Mouse (Mus musculus) right cerebral cortex, postnatal 14 days (tissue): Measurements from ENCODE around the gene Wdr83os.

Experiments used
- DNase-seq: peaks from one replicate; pipeline ENCODE4 v3.0.0; 2022

Wdr83os gene

DNA sequence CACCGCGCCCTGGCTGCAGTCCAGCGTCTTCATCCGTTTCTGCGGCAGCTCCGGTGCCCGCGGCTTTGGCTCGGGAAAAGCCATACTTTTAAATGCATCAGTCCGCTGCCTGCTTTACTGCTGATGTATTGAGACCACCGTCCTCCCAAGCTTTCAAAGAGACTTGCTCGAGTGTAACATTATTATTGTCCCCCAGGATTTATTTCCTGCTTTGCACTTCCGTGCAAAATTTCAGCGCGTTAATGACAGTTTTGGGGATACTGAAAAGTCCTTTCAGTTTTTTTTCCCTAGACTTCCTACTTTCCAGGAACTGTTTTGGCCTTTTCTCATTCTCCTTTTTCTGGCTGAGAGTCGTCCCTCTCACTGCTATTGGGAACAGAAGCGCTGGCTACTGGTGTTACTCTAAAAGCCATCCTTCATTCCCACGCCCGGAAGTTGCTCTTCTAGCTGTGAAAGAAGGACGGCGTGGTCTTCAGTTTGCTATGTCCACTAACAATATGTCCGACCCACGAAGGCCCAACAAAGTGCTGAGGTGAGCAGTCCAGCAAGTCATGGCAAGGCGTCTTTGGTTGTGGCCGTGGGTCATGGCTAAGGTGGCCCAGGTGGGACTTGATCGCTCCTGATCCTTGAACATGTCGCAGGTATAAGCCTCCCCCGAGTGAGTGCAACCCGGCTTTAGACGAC lies at the start of gene Wdr83os:
TSS of gene Wdr83os (plus strand) at position 209 of the 684 bp plus-strand sequence.
- DNase-seq: peak; percentile 57

DNA sequence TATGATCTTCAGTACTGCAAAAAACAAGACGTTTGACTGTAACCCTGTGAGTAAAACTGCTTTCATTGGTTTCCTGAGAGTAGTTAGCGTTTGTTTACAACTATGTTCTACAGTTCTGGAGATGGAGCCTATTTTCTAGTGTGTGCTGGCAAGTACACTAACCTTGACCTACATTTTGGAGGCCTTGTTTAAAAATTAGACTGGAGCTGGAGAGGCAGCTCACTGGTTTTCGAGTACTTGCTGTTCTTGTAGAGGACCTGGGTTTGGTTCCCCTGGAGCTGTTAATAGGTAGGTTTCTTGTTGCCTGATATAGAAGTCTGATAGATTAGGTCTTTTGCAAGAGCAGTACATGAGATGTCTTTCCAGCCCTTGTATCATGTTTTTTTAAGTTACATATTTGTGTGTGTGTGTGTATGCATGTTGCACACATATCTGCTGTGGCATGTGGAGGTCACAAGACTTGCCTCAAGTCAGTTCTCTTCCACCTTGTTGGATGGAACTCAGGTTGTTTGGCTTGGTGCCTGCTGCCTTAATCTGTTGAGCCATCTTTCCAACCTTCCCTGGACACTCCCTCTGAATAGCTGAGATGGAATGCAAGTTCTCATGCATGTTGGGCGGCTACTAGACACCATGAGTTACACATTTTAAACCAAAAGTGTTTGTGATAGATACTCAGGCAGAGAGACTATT lies 47.8 kb upstream of the Wdr83os start:
- DNase-seq: no peak

DNA sequence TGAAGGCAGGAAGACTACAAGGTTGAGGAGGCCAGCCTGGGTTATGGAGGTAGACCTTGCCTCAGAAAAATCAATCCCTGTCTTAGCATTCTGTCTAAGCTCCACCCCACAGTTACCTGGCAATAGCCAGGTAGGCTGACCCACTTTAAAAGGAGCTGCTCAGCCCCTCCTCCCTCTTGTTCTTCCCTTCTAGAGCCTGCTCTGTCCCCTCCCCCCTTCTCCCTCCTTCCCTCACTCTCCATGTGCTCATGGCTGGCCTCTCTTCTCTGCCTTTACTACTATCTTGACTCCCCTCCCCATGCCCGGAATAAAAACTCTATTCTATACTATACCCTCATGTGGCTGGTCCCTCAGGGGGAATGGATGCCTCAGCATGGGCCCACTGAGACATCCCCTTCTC lies 46.7 kb upstream of the Wdr83os start:
- DNase-seq: no peak

DNA sequence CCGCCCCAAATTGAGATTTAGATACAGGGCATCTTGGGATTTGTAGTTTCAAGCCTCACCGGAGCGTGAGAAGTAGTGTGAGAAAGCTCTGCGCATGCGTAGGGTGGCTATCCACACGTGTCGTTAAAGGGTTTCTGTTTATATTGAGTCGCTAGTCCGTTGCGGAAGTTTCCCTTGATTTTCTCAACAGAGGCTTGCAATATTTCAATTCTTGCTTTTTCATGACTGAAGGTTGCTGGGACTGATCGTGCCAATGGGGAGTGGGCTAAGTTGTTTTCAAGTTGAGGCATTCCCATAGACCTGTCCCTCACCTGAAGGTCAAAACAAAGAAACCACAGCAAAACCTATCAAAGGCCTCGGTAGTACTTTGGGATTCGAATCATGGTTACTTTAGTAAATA lies 45.8 kb upstream of the Wdr83os start:
- DNase-seq: peak; percentile 80

DNA sequence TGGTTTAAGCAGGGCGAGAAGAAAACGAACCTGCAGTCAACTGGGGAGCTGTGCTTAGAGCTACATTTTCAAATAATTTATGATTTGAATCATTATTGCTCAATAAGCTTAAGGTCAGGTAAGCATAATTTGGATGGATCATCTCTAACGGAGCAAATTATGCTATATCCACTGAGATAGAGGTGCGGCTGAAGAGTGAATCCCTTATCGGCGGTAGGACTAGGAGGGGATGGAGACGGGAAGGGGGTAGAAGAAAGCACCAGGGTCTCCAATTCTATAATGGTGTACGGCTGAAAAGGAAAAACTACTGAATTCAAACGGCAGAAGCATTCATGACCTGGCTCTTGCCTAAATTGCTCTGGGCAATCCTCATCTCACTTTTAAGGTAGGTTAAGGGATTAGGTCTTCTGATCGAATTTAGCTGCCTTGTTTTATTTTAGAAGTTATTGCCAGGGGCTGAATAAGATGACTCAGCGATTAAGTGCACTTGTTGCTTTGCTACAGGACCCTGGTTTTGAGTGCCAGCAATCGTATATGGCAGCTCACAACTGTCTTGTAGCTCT lies 45.3 kb upstream of the Wdr83os start:
- DNase-seq: no peak

DNA sequence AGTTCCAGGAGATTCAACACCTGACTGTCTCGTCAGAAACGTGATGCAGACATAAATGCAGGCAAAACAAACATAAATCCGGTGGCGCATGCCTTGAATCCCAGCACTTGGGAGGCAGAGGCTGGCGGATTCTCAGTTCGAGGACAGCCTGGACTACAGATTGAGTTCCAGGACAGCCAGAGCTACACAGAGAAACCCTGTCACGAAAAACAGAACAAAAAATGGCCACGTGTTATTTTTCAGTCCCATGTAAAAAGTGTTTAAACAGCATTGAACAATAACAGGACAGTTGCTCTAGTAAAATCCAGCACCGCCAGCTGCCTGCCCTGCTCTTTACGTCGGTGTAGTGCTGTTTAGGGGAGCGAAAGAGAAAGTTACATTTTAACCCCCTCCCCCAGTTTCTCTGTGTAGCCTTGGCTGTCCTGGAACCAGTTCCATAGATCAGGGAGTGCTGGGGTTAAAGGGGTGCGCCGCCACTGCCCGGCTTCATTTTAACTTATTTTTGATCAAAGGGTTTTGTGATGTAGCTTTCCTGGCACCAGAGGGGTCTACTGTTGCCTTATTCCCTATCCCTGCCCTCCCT lies 44.7 kb upstream of the Wdr83os start:
- DNase-seq: no peak

DNA sequence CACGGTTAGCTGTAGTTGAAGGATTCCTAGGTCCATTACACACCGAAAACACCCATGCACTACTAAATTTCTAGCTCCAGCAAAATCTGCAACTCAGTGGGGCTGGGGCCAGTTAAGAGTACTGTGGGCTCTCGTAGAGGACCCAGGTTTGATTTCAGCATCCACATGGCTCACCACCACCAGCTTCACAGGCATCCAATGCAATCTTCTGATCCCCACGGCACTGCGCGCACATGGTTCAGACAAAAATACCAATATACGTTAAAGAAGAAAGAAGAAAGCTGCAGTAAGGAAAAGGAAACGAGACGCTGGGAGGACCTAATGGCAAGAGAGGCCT lies 44.2 kb upstream of the Wdr83os start:
- no peak for DNase-seq

DNA sequence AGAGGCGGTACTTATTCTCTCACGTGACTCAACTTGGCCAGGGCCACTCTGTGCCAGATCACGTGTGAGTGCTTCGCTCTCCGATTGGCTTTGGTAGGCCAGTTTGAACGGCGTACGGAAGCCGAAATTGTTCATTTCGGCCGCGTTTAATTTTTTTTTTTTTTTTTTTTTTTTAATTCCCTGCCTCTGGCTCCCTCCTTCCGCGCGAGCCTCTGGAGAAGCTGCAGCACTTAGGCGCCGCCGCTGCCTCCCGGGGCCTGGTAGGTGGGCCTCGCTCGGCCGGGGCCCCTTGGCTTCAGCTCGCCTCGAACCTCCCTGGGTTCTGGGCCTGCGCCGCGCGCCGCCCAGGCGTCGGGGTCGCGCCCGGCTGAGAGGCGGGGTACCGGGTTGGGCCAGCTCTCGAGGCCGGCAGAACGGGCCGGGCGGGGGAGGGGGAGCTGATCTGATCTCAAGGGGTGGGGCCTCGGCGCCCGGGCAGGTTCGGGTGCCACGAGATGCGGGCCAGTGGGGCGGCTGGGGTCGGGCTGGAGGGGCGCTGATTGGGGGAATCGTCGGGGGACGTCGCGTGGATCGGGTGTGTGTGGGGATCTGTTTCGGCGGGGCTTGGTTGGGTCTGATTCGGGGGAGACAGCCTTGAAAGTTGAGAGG lies 43.7 kb upstream of the Wdr83os start, which contains the start of gene Tnpo2:
TSS of gene Tnpo2 (plus strand) at position 198 of the 648 bp plus-strand sequence.
- DNase-seq: peak; percentile 85

DNA sequence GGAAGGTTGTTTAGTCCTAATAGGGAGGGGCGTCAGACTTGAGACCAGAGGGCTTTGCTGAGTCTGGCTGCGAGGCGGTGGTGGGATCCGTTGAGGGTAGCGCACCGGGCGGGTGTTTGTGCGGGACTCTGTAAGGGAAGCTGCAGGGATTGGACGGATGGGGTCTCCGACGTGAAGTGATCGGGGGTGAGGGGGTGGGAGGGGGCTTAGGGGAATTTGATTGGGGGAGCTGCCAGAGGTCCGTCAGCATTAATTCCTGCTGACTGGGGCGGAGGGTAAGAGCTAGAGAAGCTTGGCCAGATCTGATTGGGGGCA lies 43.2 kb upstream of the Wdr83os start:
- DNase-seq: peak; percentile 57

DNA sequence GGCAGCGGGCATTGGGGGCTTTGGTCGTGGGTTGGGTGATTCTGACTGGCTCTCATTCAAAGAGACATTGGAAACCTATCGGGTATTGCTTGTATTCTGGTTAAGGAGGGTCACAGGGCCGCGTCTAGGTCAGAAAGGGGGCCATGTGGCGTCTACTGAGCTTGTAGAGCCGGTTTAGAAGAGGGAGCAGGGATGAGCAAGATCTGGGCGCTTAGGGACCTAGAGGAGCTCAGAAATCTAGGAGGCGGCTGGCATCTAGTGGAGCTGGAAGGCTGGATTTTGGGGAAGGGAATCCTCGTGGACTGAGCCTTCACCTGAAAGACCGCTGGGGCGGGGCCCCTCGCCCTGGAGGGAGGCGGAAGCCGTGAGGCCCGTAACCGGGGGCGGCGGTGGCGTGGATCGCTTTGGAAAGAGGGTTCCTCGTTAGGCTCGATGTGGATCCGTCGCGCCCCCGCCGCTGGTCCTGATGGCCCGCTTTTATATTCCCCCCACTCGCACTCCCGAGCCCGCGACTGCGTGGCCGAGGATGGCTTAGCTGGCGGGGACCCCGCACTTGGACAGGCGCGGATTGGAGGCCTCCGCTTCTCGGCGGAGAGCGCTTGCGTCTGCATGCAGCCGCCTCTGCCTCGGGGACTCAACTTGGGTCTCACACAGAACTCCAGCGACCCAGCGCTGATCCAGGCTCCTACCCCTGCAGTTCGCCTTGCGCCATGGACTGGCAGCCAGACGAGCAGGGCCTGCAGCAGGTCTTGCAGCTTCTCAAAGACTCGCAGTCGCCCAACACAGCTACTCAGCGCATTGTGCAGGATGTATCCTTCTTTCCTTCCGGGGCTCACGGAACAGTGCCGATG lies 42.6 kb upstream of the Wdr83os start:
- peak; percentile 57 for DNase-seq

DNA sequence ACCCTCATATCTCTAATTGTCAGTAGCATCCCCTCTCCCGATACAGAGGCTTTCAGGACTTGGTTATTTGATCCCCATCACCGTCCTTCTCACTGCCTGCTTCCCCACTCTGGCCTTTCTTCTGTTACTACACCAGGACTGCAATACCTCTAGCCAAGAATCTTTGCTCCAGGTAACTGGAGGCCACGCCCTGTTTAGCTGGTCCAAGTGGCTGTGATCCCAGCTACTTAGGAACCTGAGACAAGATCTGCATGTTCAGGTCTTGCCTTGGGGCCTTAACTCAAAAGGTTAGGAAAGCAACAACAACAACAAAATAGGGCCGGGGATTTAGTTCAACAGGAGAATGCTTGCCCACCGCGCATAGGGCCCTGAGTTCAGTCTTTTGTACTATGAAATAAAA lies 36.9 kb upstream of the Wdr83os start:
- no peak for DNase-seq

DNA sequence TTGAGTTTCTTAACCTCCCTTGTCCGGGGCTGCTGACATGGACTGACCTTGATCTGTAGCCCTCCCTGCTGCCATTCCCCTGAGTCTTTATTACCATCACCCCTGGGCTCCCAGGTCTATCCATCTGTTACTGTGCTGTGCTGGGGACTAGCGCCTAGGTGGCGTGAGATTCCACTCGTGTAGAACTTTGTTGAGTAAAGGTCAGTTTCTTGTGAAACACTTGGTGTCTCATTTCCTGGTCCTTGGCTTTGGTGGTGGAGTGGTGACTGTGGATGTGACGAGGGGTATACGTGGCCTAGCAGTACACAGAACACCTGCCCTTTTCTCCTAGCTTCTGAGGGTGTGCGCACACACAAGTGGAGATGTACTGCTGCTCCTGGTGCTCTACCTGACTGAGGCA lies 23.2 kb upstream of the Wdr83os start:
- no peak for DNase-seq

DNA sequence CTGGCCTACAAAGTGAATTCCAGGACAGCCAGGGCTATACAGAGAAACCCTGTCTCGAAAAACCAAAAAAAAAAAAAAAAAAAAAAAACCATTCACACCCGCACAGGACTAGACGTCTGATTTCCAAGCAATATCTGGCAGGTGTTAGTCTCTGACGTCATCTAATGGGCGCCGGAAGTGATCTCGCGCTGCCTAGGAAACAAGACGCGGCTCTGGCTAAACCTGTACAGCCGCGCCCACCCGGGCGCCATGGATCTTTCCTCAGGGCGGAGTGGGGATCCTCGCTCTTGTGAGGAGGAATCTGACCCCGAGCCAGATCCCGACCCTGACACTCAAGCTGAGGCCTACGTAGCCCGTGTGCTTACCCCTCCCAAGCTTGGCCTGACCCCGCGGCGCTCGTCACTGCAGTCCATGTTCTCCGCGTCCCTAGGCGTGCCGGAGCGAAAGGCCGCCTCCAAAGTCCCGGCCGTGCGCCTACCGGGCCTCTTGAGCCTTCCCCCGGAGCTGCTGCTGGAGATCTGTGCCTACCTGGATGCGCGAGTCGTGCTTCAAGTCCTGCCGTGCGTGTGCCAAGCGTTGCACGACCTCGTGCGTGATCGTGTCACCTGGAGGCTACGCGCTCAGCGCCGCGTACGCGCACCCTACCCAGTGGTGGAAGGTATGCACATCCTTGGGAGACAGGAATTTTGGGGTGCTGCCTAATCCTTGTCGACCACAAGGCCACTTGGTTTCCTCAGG lies 20.5 kb upstream of the Wdr83os start, which contains the start of gene Fbxw9:
TSS of gene Fbxw9 (plus strand) at position 177 of the 738 bp plus-strand sequence.
- DNase-seq: peak; percentile 85

DNA sequence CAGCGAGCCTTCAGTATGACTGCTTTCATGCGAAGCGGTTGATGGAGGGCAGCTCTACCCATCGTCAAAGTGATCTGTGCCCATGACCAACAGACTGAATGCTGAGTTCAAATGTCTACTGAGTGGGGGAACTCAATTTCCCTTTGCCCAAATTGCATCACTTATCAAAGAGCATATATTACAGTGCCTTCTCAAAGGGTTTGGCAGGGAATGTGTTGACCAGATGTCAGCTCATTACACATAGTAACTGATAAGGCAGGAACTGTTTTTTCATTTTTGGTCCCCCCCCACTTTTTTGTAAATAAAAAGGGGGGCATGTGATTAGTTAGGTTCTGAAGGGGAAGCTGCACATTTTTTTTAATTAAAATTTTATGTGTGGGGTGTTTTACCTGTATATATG lies 17.9 kb upstream of the Wdr83os start:
- no peak for DNase-seq

DNA sequence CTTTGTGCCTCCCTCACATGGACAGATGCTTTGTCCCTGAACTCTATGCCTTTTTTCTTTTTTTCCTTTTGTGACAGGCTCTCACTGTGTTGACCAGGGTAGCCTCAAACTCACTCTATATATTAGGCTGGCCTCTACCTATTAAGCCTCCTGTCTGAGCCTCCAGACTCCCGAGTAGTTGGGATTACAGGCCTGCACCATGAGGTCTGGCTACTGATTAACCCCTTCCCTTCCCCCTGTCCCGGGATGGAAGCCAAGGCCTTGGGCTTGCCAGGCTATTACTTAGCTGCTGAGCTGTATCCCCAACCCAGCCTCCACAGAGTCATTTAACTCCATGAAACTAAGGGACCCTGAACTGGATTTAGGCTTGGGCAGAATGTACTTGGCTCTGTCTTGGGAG lies 15.3 kb upstream of the Wdr83os start:
- DNase-seq: no peak

DNA sequence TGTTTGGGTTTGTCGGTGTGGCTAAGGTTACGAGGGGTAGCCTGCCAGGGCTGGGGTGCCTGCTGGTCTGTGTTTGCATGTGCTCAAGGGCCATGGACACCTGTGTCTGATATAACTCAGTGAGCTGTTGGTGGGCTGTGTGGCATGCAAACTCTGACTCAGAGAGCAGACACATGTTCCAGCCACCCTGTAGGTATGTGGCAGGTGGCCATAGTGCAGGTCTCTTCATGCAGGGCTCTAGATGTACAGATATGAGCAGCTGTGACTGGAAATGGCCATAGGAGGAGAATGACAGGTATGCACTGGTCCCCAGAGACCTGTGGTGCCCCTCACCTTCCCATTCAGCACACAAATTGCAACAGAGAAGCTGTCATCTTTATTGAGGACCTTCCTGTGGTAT lies 13.4 kb upstream of the Wdr83os start:
- no peak for DNase-seq

DNA sequence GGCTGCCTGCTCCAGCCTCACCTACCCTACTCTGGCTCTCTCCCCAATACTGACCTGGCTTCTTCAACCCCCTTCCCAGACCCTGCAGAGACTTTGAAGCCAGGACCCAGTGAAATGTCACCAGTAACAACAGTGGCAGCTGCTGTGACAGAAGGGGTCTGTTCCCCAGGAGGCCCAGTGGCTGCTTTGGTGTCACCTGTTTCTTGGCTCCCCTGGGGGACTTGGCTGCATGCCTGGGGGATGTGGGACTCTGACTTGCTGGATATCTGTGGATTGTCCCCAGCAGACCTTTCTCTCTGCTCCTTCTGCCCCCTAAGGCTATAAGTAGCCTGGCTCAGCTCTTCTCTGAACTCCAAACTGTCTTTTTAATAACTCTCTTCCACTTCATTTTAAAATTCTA lies 12.6 kb upstream of the Wdr83os start, which contains the start of gene Gm5741:
TSS of gene Gm5741 (minus strand) at position 1 of the 400 bp plus-strand sequence.
- no peak for DNase-seq

DNA sequence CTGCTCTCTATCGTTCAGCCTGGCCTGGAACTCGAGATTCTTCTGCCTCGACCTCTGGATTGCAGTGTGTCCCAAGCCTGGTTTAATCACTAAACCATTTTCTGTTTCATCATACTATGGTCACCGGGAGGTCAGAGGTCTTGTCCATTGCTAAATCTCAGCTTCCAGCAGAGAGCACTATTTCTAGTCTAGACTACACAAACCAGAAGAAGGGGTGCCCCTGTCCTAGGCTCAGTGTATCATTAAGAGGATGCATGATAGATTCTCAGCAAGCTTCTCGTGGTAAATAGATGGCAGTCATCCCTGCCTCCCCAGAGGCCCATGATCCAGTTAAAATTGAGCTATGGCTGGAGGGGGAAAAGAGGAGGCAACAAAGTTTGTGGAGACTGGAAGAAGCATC lies 9.5 kb upstream of the Wdr83os start:
- no peak for DNase-seq

DNA sequence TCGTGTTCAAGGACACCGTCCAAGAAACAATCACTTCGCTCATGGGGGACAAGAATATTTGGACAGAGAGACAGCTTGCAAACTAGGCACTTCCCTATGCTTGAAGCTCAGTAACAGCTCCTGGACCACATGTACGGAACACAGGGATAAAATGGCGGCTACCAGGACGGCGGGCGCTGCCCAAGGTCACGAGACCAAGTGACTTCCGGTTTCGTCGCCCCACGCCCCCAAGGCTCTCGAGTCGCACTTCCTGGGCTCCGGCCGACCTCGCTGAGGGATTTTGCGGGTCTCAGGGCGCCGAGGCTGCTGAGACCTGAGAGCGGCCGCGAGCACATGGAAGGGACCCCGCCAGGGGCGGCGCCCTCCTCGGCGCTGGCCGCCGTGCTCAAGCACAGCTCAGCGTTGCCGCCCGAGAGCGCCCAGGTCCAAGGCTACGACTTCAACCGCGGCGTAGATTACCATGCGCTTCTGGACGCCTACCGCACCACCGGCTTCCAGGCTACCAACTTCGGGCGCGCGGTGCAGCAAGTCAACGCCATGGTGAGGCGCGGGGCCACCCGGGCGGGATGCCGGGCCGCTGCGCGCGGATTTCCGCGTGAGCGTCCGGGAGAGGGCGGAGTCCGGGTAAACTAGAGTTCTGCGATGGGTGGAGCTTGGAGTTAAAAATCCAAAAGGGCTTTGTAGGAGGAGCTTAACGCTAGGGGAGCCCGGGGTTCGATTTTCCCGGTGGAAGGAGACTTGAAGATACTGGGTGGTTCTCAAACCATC lies 8.8 kb upstream of the Wdr83os start, which contains the start of gene Dhps:
TSS of gene Dhps (plus strand) at position 244 of the 768 bp plus-strand sequence.
- peak; percentile 90 for DNase-seq

DNA sequence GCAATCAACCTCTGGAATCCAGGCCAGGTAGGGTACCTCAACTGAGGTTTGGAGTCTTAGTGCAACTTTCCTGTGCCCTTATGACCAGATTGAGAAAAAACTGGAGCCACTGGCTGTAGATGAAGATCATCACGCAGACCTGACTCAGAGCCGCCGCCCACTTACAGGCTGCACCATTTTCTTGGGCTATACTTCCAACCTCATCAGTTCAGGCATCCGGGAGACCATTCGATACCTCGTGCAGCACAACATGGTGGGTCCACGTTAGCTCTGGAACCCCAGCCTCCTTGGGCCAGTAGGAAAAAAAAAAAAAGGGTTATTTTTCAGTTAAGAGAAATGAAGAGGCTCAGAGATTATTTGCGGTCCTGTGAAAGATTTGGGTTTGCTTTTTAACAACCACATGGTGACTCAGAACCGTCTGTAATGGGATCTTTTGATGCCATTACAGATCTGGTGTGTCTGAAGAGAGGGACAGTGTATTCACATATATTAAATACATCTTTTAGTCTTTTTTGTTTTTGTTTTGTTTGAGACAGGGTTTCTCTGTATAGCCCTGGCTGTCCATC lies 8.1 kb upstream of the Wdr83os start:
- no peak for DNase-seq
